Mouse (Mus musculus) midbrain, postnatal 0 days (tissue): ENCODE measurements around the gene Rcan1. TPM values are rescaled to one million over a fixed set of nuclear protein-coding genes. Genes with fewer than 3 reads are reported as not detected.
A peak's percentile ranks its signal among the peaks of the same experiment; 100 is the strongest.

Experiments used
- ATAC-seq: fragments of 200-750 bp; cut with Nextera tagmentation; 2 replicates; pipeline ENCODE4 v1.8.0; 2017; ENCODE audit warnings: moderate number of reproducible peaks, mild to moderate bottlenecking, moderate TSS enrichment, moderate library complexity; ENCODE audit not compliant: low FRiP score
- DNase-seq: peaks from one replicate; pipeline ENCODE4 v3.0.0-alpha.2; 2015; ENCODE audit warnings: low spot score
- H3K27ac ChIP-seq: fragments of 300-500 bp; sonication (generic); 2 replicates; pipeline ENCODE4 v1.5.1; 2014; ENCODE audit warnings: low read depth, mild to moderate bottlenecking, low read length, mixed read lengths
- H3K27me3 ChIP-seq: fragments of 300-500 bp; sonication (generic); 2 replicates; pipeline ENCODE4 v1.6.1; 2014; ENCODE audit warnings: low read length, control low read depth, mixed read lengths; ENCODE audit not compliant: insufficient read depth
- H3K36me3 ChIP-seq: fragments of 300-500 bp; sonication (generic); 2 replicates; pipeline ENCODE4 v1.6.1; 2014; ENCODE audit warnings: low read length, control low read depth, mixed read lengths; ENCODE audit not compliant: insufficient read depth
- H3K4me1 ChIP-seq: fragments of 300-500 bp; sonication (generic); 2 replicates; pipeline ENCODE4 v1.6.1; 2014; ENCODE audit warnings: mild to moderate bottlenecking, control low read depth, antibody characterized with exemption, low read length, mixed read lengths; ENCODE audit not compliant: insufficient read depth
- H3K4me2 ChIP-seq: fragments of 300-500 bp; sonication (generic); 2 replicates; pipeline ENCODE4 v1.6.1; 2014; ENCODE audit warnings: low read depth, mild to moderate bottlenecking, low read length, mixed read lengths; ENCODE audit not compliant: poor library complexity, severe bottlenecking
- H3K4me3 ChIP-seq: fragments of 300-500 bp; sonication (generic); 2 replicates; pipeline ENCODE4 v1.5.1; 2014; ENCODE audit warnings: low read depth, mild to moderate bottlenecking, low read length, moderate library complexity
- H3K9ac ChIP-seq: fragments of 300-500 bp; sonication (generic); replicated peaks from 2 replicates; pipeline ENCODE4 v1.6.1; 2014; ENCODE audit warnings: mild to moderate bottlenecking, low read length, moderate library complexity, mixed read lengths; ENCODE audit not compliant: poor library complexity, severe bottlenecking
- H3K9me3 ChIP-seq: fragments of 300-500 bp; sonication (generic); 2 replicates; pipeline ENCODE4 v1.6.1; 2016; ENCODE audit warnings: low read length, control low read depth
- CTCF ChIP-seq: IDR thresholded peaks from 2 replicates; pipeline ENCODE4 v1.5.1; 2016; ENCODE audit warnings: antibody characterized with exemption, mild to moderate bottlenecking
- whole genome bisulfite sequencing: fragments of 180-500 bp; shearing (Covaris S2); extraction: QIAGEN DNeasy Blood & Tissue Kit; methylation state at CpG from one replicate; pipeline ENCODE4 v1.1.7; 2014; 5-methylcytosine and 5-hydroxymethylcytosine counted together
- polyA plus RNA-seq: library from polyadenylated mRNA; unstranded; fragments of >200 nt; fragmentation: Nextera tagmentation; extraction: Ambion mirVana; gene quantifications from 2 replicates; pipeline ENCODE4 v1.2.1, GENCODE M21; 2015
- total RNA-seq: library from RNA; depleted of rRNA; stranded (reverse); fragments of >200 nt; gene quantifications from 2 replicates; pipeline ENCODE4 v1.2.3, GENCODE M21; 2014

The Rcan1 gene
- total and polyA plus RNA-seq, 2 experiments from 2014 or later, result 68.6 to 91.3 TPM

DNA sequence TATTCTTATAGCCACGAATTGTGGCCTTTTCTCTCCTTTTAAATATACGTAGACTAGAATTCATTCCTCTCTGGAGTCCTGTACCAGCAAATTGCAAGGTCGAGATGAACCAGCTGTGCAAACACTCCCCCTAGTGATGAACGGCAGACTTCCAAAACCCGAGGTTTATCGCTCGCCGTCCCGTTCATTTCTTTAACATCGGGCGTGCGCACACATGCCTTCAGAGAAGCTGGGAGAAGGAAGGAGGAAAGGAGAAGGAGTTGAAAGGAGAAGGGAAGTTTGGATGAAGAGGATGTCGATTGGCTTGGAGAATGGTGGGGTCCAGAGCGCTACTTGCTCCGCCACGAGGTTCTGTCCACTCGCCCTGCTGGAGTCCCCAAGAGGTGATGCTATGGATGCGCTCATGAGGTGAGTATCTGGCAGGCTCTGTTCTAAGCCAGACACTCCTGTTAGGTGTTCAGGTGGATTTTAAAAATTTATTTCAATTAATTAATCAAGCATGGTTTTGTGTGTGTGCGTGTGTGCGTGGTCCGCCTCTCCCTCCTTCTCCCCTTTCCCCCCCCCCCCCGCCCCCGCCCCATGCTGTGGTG lies 8.0 kb upstream of the Rcan1 start:
- H3K9me3 ChIP-seq, result no peaks in the 10 kb centered on the region
- 8% methylated on average over 21 of the region's 23 CpGs for WGBS
- TF ChIP-seq CTCF, result peak; percentile 84
- no peak overlapping the region for H3K27ac ChIP-seq
- DNase-seq, result peak; percentile 76
- ATAC-seq, result no peak
- H3K4me2 ChIP-seq, result peak overlapping the region; percentile 45
- no peaks in the 10 kb centered on the region for H3K27me3 ChIP-seq
- H3K4me3 ChIP-seq, result peak overlapping the region; percentile 19; the same call in 1 of the 2 replicates
- H3K9ac ChIP-seq, result no peak overlapping the region
- no peaks in the 10 kb centered on the region for H3K36me3 ChIP-seq
- H3K4me1 ChIP-seq, result no peaks in the 10 kb centered on the region

- no peak overlapping the region for H3K9ac ChIP-seq
- H3K4me3 ChIP-seq, result no peak overlapping the region
- H3K36me3 ChIP-seq, result no peaks in the 10 kb centered on the region
- no peaks in the 10 kb centered on the region for H3K9me3 ChIP-seq
- TF ChIP-seq CTCF, result no peak
- 60% methylated on average over 25 of the region's 25 CpGs for WGBS
- ATAC-seq (no peak), DNase-seq (no peak)
- H3K4me1 ChIP-seq, result no peaks in the 10 kb centered on the region
- no peak overlapping the region for H3K4me2 ChIP-seq
- H3K27ac ChIP-seq, result no peak overlapping the region
- H3K27me3 ChIP-seq, result no peaks in the 10 kb centered on the region
Observed at GRCm38 (mm10) chr16:92475093-92475860, 4.6 kb upstream of the Rcan1 start.

GRCm38 (mm10) chr16:92472898-92473297 lies 2.2 kb upstream of the Rcan1 start:
- no peak for TF ChIP-seq CTCF
- Histone ChIP-seq H3K4me1 (no peaks in the 10 kb centered on the region), H3K4me3 (no peak overlapping the region), H3K4me2 (no peak overlapping the region), H3K9me3 (no peaks in the 10 kb centered on the region), H3K9ac (no peak overlapping the region), H3K27ac (no peak overlapping the region), H3K36me3 (no peaks in the 10 kb centered on the region), H3K27me3 (0 out of 2 replicates have a peak, but pooled peaks cover 3% of the 10 kb centered on the region)
- DNase-seq (no peak), ATAC-seq (no peak)
- whole genome bisulfite sequencing, result 86% methylated on average over 3 of the region's 3 CpGs

GRCm38 (mm10) chr16:92468459-92468858 lies 2.2 kb downstream of the Rcan1 start:
- 78% methylated on average over 14 of the region's 14 CpGs for WGBS
- DNase-seq (no peak), ATAC-seq (no peak)
- Histone ChIP-seq H3K36me3 (no peaks in the 10 kb centered on the region), H3K4me3 (no peak overlapping the region), H3K9ac (no peak overlapping the region), H3K4me1 (peaks cover 12% of the 10 kb centered on the region), H3K27me3 (0 out of 2 replicates have a peak, but pooled peaks cover 3% of the 10 kb centered on the region), H3K4me2 (no peak overlapping the region), H3K9me3 (no peaks in the 10 kb centered on the region), H3K27ac (no peak overlapping the region)
- no peak for TF ChIP-seq CTCF

- no peak for ATAC-seq
- WGBS, result 78% methylated on average over 5 of the region's 5 CpGs
- no peak overlapping the region for H3K4me2 ChIP-seq
Observed at GRCm38 (mm10) chr16:92467041-92467440, 3.6 kb downstream of the Rcan1 start.

More at GRCm38 (mm10) chr16:92467041-92467440, 3.6 kb downstream of the Rcan1 start:
- H3K4me3 ChIP-seq, result no peak overlapping the region
- peak; percentile 37; the same call in 1 of the 2 replicates for TF ChIP-seq CTCF
- H3K4me1 ChIP-seq, result peaks cover 14% of the 10 kb centered on the region
- H3K27ac ChIP-seq, result no peak overlapping the region
- no peak for DNase-seq
- no peaks in the 10 kb centered on the region for H3K36me3 ChIP-seq
- no peak overlapping the region for H3K9ac ChIP-seq
- H3K9me3 ChIP-seq, result no peaks in the 10 kb centered on the region
- 0 out of 2 replicates have a peak, but pooled peaks cover 3% of the 10 kb centered on the region for H3K27me3 ChIP-seq
